Mouse (Mus musculus) small intestine, adult 2 months (tissue): ENCODE data around the gene Syt15.

Experiments
- CTCF ChIP-seq: fragments of 200-500 bp; IDR thresholded peaks from 2 replicates; pipeline ENCODE4 v1.5.1; 2012; ENCODE audit warnings: low read depth, mild to moderate bottlenecking, control low read depth, inconsistent platforms, low read length, moderate library complexity, mixed read lengths; ENCODE audit not compliant: insufficient replicate concordance, insufficient read length; ENCODE audit errors: extremely low read depth
- POLR2A ChIP-seq: fragments of 200-500 bp; IDR thresholded peaks from 2 replicates; pipeline ENCODE4 v1.6.1; 2012; ENCODE audit warnings: low read depth, mild to moderate bottlenecking, control low read depth, inconsistent platforms, low read length, moderate library complexity

DNA sequence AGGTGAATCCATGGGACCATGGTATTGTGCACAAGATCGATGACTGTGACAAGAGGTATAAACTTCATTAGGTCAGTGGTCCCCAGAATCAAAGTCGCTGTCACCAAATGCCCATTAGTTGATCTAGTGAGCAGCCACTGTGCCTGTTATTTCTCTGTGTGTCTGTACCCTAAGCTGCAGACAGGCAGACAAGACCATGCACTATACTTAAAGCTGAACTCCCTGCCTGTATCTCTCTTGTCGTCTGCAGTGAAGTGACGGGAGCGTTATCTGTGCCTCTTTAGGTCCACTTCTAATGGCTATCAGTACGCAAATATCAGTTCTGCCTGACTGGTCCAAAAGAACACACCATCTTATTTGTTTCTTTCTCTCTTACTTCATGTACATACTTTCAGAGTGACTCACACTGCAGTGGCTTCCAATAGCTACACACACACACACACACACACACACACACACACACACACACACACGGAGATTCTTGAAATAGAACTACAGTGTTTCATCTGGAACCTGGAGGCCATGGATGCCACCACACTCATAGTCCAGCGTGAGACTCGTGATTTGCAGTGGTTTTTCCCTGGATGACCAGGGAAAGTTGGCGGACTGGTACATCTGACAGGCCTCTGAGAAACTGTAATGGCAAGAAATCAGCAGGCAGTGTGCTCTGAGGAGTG, 9.6 kb downstream of the Syt15 start:
- TF ChIP-seq POLR2A (no peak), CTCF (no peak)
